Mouse (Mus musculus) embryonic facial prominence, embryonic 12.5 days (tissue): ENCODE results near the gene 1700016D06Rik. TPM values are rescaled to one million over a fixed set of nuclear protein-coding genes. Genes with fewer than 3 reads are reported as not detected.

Source experiments
- ATAC-seq: fragments of 200-750 bp; cut with Nextera tagmentation; 2 replicates; pipeline ENCODE4 v1.8.0; 2017; ENCODE audit not compliant: insufficient number of reproducible peaks, insufficient read depth, low FRiP score, low TSS enrichment
- H3K27ac ChIP-seq: fragments of 300-500 bp; sonication (generic); 2 replicates; pipeline ENCODE4 v1.5.1; 2016; ENCODE audit warnings: mild to moderate bottlenecking
- H3K27me3 ChIP-seq: fragments of 300-500 bp; sonication (generic); 2 replicates; pipeline ENCODE4 v1.6.1; 2016; ENCODE audit warnings: mild to moderate bottlenecking, moderate library complexity
- H3K36me3 ChIP-seq: fragments of 300-500 bp; sonication (generic); 2 replicates; pipeline ENCODE4 v1.6.1; 2016; ENCODE audit warnings: mild to moderate bottlenecking
- H3K4me1 ChIP-seq: fragments of 300-500 bp; sonication (generic); 2 replicates; pipeline ENCODE4 v1.6.1; 2016
- H3K4me2 ChIP-seq: fragments of 300-500 bp; sonication (generic); replicated peaks from 2 replicates; pipeline ENCODE4 v1.6.1; 2016; ENCODE audit warnings: mild to moderate bottlenecking, moderate library complexity
- H3K4me3 ChIP-seq: fragments of 300-500 bp; sonication (generic); 2 replicates; pipeline ENCODE4 v1.5.1; 2016; ENCODE audit warnings: mild to moderate bottlenecking
- H3K9ac ChIP-seq: fragments of 300-500 bp; sonication (generic); 2 replicates; pipeline ENCODE4 v1.6.1; 2016; ENCODE audit warnings: mild to moderate bottlenecking, moderate library complexity
- H3K9me3 ChIP-seq: fragments of 300-500 bp; sonication (generic); 2 replicates; pipeline ENCODE4 v1.6.1; 2016; ENCODE audit warnings: mild to moderate bottlenecking, moderate library complexity
- WGBS: fragments of 180-500 bp; shearing (Covaris S2); methylation state at CpG from one replicate; pipeline ENCODE4 v1.1.7; 2016; 5-methylcytosine and 5-hydroxymethylcytosine counted together
- polyA plus RNA-seq: library from polyadenylated mRNA; unstranded; fragments of >200 nt; fragmentation: Nextera tagmentation; extraction: Ambion mirVana; gene quantifications from 2 replicates; pipeline ENCODE4 v1.2.1, GENCODE M21; 2016

The 1700016D06Rik gene
- polyA plus RNA-seq, 1 experiment from 2014 or later: not detected

- H3K27ac ChIP-seq: peak within 1 kb of the TSS; percentile 86
- no peaks in the 10 kb centered on the region for H3K36me3 ChIP-seq
- ATAC-seq: peak; percentile 64
- WGBS: under 1% methylated on average over 88 of the region's 127 CpGs
- peaks cover 21% of the 10 kb centered on the region for H3K4me1 ChIP-seq
- H3K4me3 ChIP-seq: peak within 1 kb of the TSS; percentile 65
- H3K27me3 ChIP-seq: peaks cover 30% of the 10 kb centered on the region
- H3K9ac ChIP-seq: peak within 1 kb of the TSS; percentile 81
- H3K9me3 ChIP-seq: no peaks in the 10 kb centered on the region
- peak within 1 kb of the TSS; percentile 76 for H3K4me2 ChIP-seq
Measured at GRCm38 (mm10) chr8:11727651-11728481, 27.0 kb upstream of the 1700016D06Rik start, which contains the start of gene Arhgef7. Gene Arhgef7, plus strand, starts transcription at chr8:11727721.

- H3K9me3 ChIP-seq: no peaks in the 10 kb centered on the region
- H3K27me3 ChIP-seq: peaks cover 33% of the 10 kb centered on the region
- WGBS: under 1% methylated on average over 22 of the region's 22 CpGs
Measured at GRCm38 (mm10) chr8:11727273-11727650, 26.4 kb upstream of the 1700016D06Rik start.

GRCm38 (mm10) chr8:11717194-11717593 lies 16.3 kb upstream of the 1700016D06Rik start:
- Histone ChIP-seq H3K4me1 (no peaks in the 10 kb centered on the region), H3K4me2 (no peak overlapping the region), H3K27ac (no peak overlapping the region), H3K4me3 (no peak overlapping the region), H3K9ac (no peak overlapping the region), H3K9me3 (no peaks in the 10 kb centered on the region), H3K36me3 (no peaks in the 10 kb centered on the region), H3K27me3 (peaks cover 2% of the 10 kb centered on the region; the same call in 1 of the 2 replicates)
- whole genome bisulfite sequencing: 75% methylated on average over 4 of the region's 4 CpGs
- no peak for ATAC-seq

More at GRCm38 (mm10) chr8:11727273-11727650, 26.4 kb upstream of the 1700016D06Rik start:
- ATAC-seq: no peak
- no peaks in the 10 kb centered on the region for H3K36me3 ChIP-seq
- H3K9ac ChIP-seq: peak overlapping the region; percentile 81
- H3K4me3 ChIP-seq: peak overlapping the region; percentile 65
- peak overlapping the region; percentile 76 for H3K4me2 ChIP-seq
- H3K4me1 ChIP-seq: peaks cover 21% of the 10 kb centered on the region
- peak overlapping the region; percentile 46; the same call in 1 of the 2 replicates for H3K27ac ChIP-seq

- no peaks in the 10 kb centered on the region for H3K27me3 ChIP-seq
Measured at GRCm38 (mm10) chr8:11712244-11712643, 11.4 kb upstream of the 1700016D06Rik start.

GRCm38 (mm10) chr8:11710415-11710814 lies 9.6 kb upstream of the 1700016D06Rik start:
- Histone ChIP-seq H3K4me2 (no peak overlapping the region), H3K9ac (no peak overlapping the region), H3K4me3 (no peak overlapping the region), H3K4me1 (no peaks in the 10 kb centered on the region), H3K27me3 (no peaks in the 10 kb centered on the region), H3K36me3 (no peaks in the 10 kb centered on the region), H3K27ac (no peak overlapping the region), H3K9me3 (no peaks in the 10 kb centered on the region)
- no peak for ATAC-seq
- 55% methylated on average over 5 of the region's 5 CpGs for WGBS

More at GRCm38 (mm10) chr8:11712244-11712643, 11.4 kb upstream of the 1700016D06Rik start:
- no peak overlapping the region for H3K4me2 ChIP-seq
- H3K27ac ChIP-seq: no peak overlapping the region
- H3K4me3 ChIP-seq: no peak overlapping the region
- H3K4me1 ChIP-seq: no peaks in the 10 kb centered on the region
- H3K9me3 ChIP-seq: no peaks in the 10 kb centered on the region
- no peak overlapping the region for H3K9ac ChIP-seq
- 86% methylated on average over 6 of the region's 6 CpGs for WGBS
- H3K36me3 ChIP-seq: no peaks in the 10 kb centered on the region
- no peak for ATAC-seq

- no peak overlapping the region for H3K27ac ChIP-seq
- H3K4me2 ChIP-seq: no peak overlapping the region
- no peaks in the 10 kb centered on the region for H3K9me3 ChIP-seq
- H3K4me1 ChIP-seq: no peaks in the 10 kb centered on the region
- no peak for ATAC-seq
- no peak overlapping the region for H3K9ac ChIP-seq
- no peaks in the 10 kb centered on the region for H3K36me3 ChIP-seq
- no peak overlapping the region for H3K4me3 ChIP-seq
- 66% methylated on average over 3 of the region's 3 CpGs for WGBS
- H3K27me3 ChIP-seq: no peaks in the 10 kb centered on the region
Measured at GRCm38 (mm10) chr8:11709542-11709941, 8.7 kb upstream of the 1700016D06Rik start.

- Histone ChIP-seq H3K4me2 (no peak overlapping the region), H3K4me3 (no peak overlapping the region), H3K27ac (no peak overlapping the region), H3K36me3 (no peaks in the 10 kb centered on the region), H3K9ac (no peak overlapping the region), H3K27me3 (no peaks in the 10 kb centered on the region), H3K4me1 (no peaks in the 10 kb centered on the region), H3K9me3 (no peaks in the 10 kb centered on the region)
- WGBS: 57% methylated on average over 2 of the region's 2 CpGs
- no peak for ATAC-seq
Measured at GRCm38 (mm10) chr8:11708815-11709214, 8.0 kb upstream of the 1700016D06Rik start.

GRCm38 (mm10) chr8:11707701-11708100 lies 6.8 kb upstream of the 1700016D06Rik start:
- H3K9me3 ChIP-seq: no peaks in the 10 kb centered on the region
- WGBS: 15% methylated on average over 3 of the region's 3 CpGs
- no peak for ATAC-seq

GRCm38 (mm10) chr8:11705818-11706217 lies 5.0 kb upstream of the 1700016D06Rik start:
- Histone ChIP-seq H3K9me3 (no peaks in the 10 kb centered on the region), H3K27ac (no peak overlapping the region), H3K36me3 (no peaks in the 10 kb centered on the region), H3K4me1 (peaks cover under 1% of the 10 kb centered on the region; the same call in 1 of the 2 replicates), H3K27me3 (no peaks in the 10 kb centered on the region), H3K4me2 (no peak overlapping the region), H3K9ac (no peak overlapping the region), H3K4me3 (no peak overlapping the region)
- ATAC-seq: no peak
- WGBS: 83% methylated on average over 12 of the region's 12 CpGs

More at GRCm38 (mm10) chr8:11707701-11708100, 6.8 kb upstream of the 1700016D06Rik start:
- no peak overlapping the region for H3K4me3 ChIP-seq
- no peak overlapping the region for H3K27ac ChIP-seq
- H3K27me3 ChIP-seq: no peaks in the 10 kb centered on the region
- no peaks in the 10 kb centered on the region for H3K36me3 ChIP-seq
- no peaks in the 10 kb centered on the region for H3K4me1 ChIP-seq
- H3K4me2 ChIP-seq: no peak overlapping the region
- H3K9ac ChIP-seq: 0 out of 2 replicates have a peak overlapping the region, but pooled peaks have one; percentile 16

- H3K27ac ChIP-seq: no peak overlapping the region
- no peak overlapping the region for H3K4me2 ChIP-seq
- no peak overlapping the region for H3K4me3 ChIP-seq
- no peak for ATAC-seq
- 64% methylated on average over 6 of the region's 6 CpGs for WGBS
- peaks cover 3% of the 10 kb centered on the region; the same call in 1 of the 2 replicates for H3K27me3 ChIP-seq
- H3K36me3 ChIP-seq: no peaks in the 10 kb centered on the region
- peaks cover 2% of the 10 kb centered on the region; the same call in 1 of the 2 replicates for H3K4me1 ChIP-seq
- H3K9me3 ChIP-seq: no peaks in the 10 kb centered on the region
- no peak overlapping the region for H3K9ac ChIP-seq
Measured at GRCm38 (mm10) chr8:11704716-11705420, 4.0 kb upstream of the 1700016D06Rik start.

GRCm38 (mm10) chr8:11703789-11704188 lies 2.9 kb upstream of the 1700016D06Rik start:
- Histone ChIP-seq H3K27ac (no peak overlapping the region), H3K9ac (no peak overlapping the region), H3K9me3 (no peaks in the 10 kb centered on the region), H3K4me1 (peaks cover 2% of the 10 kb centered on the region; the same call in 1 of the 2 replicates), H3K4me2 (no peak overlapping the region), H3K4me3 (no peak overlapping the region), H3K36me3 (no peaks in the 10 kb centered on the region), H3K27me3 (peaks cover 5% of the 10 kb centered on the region; the same call in 1 of the 2 replicates)
- 78% methylated on average over 5 of the region's 5 CpGs for WGBS
- ATAC-seq: no peak
